Mouse (Mus musculus) MN1 (cell line): Measurements from ENCODE around the gene Dnah10.
A peak's percentile ranks its signal among the peaks of the same experiment; 100 is the strongest.

Experiments
- DNase-seq: peaks from one replicate; pipeline ENCODE4 v3.0.0-alpha.2; 2016; ENCODE audit warnings: low spot score

The Dnah10 gene

GRCm38 (mm10) chr5:124812466-124812865, 87.6 kb downstream of the Dnah10 start:
- DNase-seq = no peak

- peak; percentile 18 for DNase-seq
These were observed 89.9 kb downstream of the Dnah10 start for GRCm38 (mm10) chr5:124814797-124815196.

- no peak for DNase-seq
These were observed 92.2 kb downstream of the Dnah10 start for GRCm38 (mm10) chr5:124817050-124817449.

- no peak for DNase-seq
These were observed 97.4 kb downstream of the Dnah10 start for GRCm38 (mm10) chr5:124822128-124822894.

GRCm38 (mm10) chr5:124830331-124830730, 105.4 kb downstream of the Dnah10 start:
- no peak for DNase-seq

- DNase-seq = no peak
These were observed 110.3 kb downstream of the Dnah10 start for GRCm38 (mm10) chr5:124835218-124835617.

GRCm38 (mm10) chr5:124836075-124836474, 111.2 kb downstream of the Dnah10 start:
- no peak for DNase-seq

- DNase-seq = no peak
These were observed 111.7 kb downstream of the Dnah10 start for GRCm38 (mm10) chr5:124836621-124837020.

- no peak for DNase-seq
These were observed 115.3 kb downstream of the Dnah10 start for GRCm38 (mm10) chr5:124840202-124840601.

GRCm38 (mm10) chr5:124840669-124841068, 115.8 kb downstream of the Dnah10 start:
- DNase-seq = no peak

- peak; percentile 52 for DNase-seq
These were observed 118.5 kb downstream of the Dnah10 start for GRCm38 (mm10) chr5:124843386-124843785.

- no peak for DNase-seq
These were observed 120.0 kb downstream of the Dnah10 start for GRCm38 (mm10) chr5:124844929-124845328.

GRCm38 (mm10) chr5:124847014-124847413, 122.1 kb downstream of the Dnah10 start:
- peak; percentile 22 for DNase-seq

GRCm38 (mm10) chr5:124848994-124849393, 124.1 kb downstream of the Dnah10 start:
- DNase-seq = no peak

- no peak for DNase-seq
These were observed 126.7 kb downstream of the Dnah10 start for GRCm38 (mm10) chr5:124851572-124851971.

- DNase-seq = no peak
These were observed 127.4 kb downstream of the Dnah10 start for GRCm38 (mm10) chr5:124852294-124852693.

- peak; percentile 16 for DNase-seq
These were observed 128.2 kb downstream of the Dnah10 start for GRCm38 (mm10) chr5:124853079-124853478.

GRCm38 (mm10) chr5:124854202-124854601, 129.3 kb downstream of the Dnah10 start:
- no peak for DNase-seq

- DNase-seq = peak; percentile 67
These were observed 135.1 kb downstream of the Dnah10 start for GRCm38 (mm10) chr5:124860013-124860412.

GRCm38 (mm10) chr5:124861463-124861862, 136.6 kb downstream of the Dnah10 start:
- DNase-seq = peak; percentile 37

GRCm38 (mm10) chr5:124862013-124862866, 137.4 kb downstream of the Dnah10 start, which contains the start of the genes Ccdc92 and Zfp664:
Gene Ccdc92, minus strand, starts transcription at chr5:124862424.
Gene Zfp664, plus strand, starts transcription at chr5:124862691.
- DNase-seq = peak; percentile 98

- peak; percentile 61 for DNase-seq
These were observed 138.2 kb downstream of the Dnah10 start for GRCm38 (mm10) chr5:124862871-124863741.
